Mouse (Mus musculus) cerebellum, postnatal 10 days (tissue): Measurements from ENCODE around the gene Tvp23a.
A peak's percentile ranks its signal among the peaks of the same experiment; 100 is the strongest.

Source experiments
- DNase-seq, 2 experiments: peaks; one replicate each; pipeline ENCODE4 v3.0.0; 2021; ENCODE audit warnings: mixed read lengths in 2 of 2

Gene Tvp23a

GRCm38 (mm10) chr16:10388634-10389365, 58.4 kb downstream of the Tvp23a start:
- DNase-seq = no peak

DNA sequence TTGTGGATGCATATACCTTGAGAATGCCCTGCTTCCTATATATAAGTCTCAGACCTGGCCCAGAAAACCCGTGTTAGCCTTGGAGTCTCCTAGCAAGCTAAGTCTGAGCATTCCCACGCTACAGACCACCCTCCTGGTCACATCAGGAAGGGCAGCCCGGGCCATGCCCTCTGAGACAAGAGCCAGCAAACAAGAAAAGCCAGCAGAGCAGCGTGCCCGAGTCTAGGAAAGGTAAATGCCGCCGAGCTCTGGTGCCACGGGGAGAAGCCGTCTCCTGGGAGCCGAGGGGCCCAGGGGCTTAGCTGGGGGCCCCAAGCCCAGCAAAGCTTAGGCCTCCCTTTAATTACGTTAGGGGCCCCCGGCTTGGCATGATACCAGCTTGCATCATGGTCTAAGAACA, 61.9 kb downstream of the Tvp23a start:
- no peak for DNase-seq

- no peak for DNase-seq
These were observed 62.6 kb downstream of the Tvp23a start for GRCm38 (mm10) chr16:10384544-10384943.

DNA sequence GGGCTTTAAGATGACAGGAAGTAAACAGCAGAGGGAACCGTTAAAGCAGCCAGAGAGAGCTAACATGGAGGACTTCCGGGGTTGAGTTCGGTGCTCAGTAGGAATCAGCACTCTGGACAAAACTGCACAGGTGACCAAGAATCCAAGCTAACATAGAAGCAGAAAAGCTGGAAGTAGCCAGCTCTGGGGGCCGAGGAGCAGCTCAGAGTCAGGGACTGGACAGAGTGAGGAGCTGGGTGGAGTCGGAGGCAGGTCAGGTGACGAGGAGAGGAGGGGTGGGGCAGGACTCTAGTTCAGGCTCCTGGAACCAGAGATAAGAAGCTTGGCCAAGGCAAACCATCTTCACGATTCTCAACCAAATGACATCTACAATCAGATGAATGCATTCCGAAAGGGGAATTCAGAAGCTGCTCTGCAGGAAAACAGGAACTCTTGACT, 63.1 kb downstream of the Tvp23a start:
- DNase-seq = peak in 1 of 2 experiments; percentile 22

DNA sequence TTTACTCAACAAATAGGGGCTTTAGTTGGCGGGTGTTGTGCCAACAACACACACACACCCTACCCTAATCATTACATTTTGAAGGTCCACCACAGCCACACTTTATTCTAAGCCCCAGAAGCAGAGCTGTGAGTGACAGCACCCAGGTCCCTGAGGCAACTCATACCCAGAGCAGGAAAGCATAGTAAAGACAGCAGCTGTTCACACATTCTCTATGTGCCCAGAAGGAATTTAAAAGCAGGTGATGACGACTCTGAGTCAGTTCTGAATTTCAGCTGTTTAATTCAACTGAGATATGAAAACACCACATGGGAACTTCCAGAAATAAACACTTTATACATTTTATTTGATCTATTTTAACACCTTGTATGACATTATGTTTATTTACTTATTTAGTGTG, 67.6 kb downstream of the Tvp23a start:
- DNase-seq = no peak

DNA sequence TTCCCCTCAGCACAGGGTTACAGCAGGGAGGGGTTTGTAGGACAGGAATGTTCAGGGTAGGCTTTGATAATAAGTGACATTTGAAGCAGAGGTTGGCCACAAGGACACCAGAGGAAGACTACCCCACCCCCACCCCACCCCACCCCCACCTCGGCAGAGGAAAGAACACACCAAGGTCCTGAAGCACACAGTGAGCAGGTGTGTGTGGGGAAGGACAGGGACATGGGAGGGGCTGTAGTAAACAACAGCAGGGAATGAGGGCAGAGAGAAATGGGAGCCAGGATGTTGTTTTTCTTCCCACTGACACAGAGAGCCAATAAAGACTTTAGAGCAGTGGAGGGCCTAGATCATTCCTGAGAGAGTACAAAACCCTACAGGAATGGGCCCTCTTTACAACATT, 69.9 kb downstream of the Tvp23a start:
- DNase-seq = no peak

GRCm38 (mm10) chr16:10374254-10375011, 72.7 kb downstream of the Tvp23a start:
- DNase-seq = peak; percentile 69 to 76

- DNase-seq = peak; percentile 17 to 38
These were observed 74.8 kb downstream of the Tvp23a start for GRCm38 (mm10) chr16:10372372-10372771.
